Mouse (Mus musculus): ENCODE measurements at regions not wholly inside any gene's neighbourhood (a gene's known extent, or its start where the extent isn't known, plus 50 kb on each side); places are given as distances from the start of the nearest gene placed in this dataset.
A peak's percentile ranks its signal among the peaks of the same experiment; 100 is the strongest.

GRCm38 (mm10) chr1:57573829-57574228, 166.9 kb upstream of the Tyw5 start:
- DNase-seq (ENCODE audit: low spot score in 2 of 2) = no peak

DNA sequence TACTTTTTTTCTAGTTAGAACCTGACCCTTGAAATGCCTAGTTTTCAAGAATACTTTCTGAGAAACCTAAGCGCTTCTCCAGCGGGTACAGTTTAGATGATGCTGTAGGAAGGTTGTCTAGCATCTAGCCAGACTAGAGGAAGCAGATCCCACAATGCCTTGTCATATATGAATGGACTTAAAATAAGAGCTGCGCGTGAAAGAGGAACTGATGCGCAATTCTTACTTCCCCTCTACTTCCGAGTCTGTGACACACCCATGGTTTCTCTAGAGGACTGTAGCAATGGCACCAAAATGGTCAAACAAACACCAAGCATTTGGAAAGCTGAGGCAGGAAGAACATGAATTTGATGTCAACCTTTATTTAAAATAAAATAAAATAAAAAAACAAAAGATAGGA, 167.6 kb upstream of the Tyw5 start:
- DNase-seq (ENCODE audit: low spot score in 2 of 2) = peak; percentile 13 to 35

GRCm38 (mm10) chr1:57576066-57576753, 169.3 kb upstream of the Tyw5 start:
- DNase-seq (ENCODE audit: low spot score in 2 of 2) = peak; percentile 11 to 43

- no peak for DNase-seq (ENCODE audit: low spot score in 2 of 2)
Observed at GRCm38 (mm10) chr1:57579086-57579485, 172.2 kb upstream of the Tyw5 start.

- DNase-seq (ENCODE audit: low spot score in 2 of 2) = no peak
Observed at GRCm38 (mm10) chr1:57593707-57594589, 180.0 kb upstream of the Spats2l start.

- DNase-seq (ENCODE audit: low spot score in 2 of 2) = peak; percentile 22 to 39
Observed at GRCm38 (mm10) chr1:57594815-57595214, 179.1 kb upstream of the Spats2l start.

DNA sequence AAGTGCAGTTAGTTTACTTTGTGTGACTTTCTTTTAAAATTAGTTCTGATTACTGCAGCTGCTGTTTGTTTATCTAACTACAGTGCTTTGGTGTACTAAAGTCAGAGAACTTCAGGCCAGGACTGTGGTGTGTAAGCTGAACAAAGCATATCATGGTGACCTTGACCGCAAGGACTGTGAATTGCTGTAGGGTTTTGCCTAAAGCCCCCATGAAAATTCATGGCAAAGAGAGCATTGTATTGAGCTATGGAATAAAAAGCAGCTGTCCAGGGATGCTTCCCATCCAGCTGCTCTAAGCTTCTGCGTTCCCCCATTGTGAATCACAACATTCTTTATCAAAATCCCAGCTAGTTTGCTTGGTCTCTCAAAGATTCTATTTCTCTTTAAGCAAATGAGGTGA, 173.0 kb upstream of the Spats2l start:
- no peak for DNase-seq (ENCODE audit: low spot score in 2 of 2)

DNA sequence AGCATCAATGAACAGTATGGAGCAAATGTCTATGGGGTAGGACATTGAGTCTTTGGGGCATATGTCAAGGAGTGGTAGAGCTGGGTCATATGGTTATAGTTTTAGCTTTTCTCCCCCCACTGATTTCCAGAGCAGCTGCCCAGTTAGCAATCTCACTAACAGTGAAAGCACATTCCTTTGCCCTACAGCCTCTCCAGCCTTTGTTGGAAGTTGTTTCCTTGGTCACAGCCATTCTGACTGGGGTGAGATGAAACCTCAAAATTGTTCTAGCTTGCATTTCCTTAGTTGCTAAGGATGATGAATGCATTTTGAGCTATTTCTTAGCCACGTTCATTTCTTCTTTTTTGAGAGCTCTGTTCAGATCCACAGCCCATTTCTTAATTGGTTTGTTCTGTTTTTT, 168.4 kb upstream of the Spats2l start:
- no peak for DNase-seq (ENCODE audit: low spot score in 2 of 2)

DNA sequence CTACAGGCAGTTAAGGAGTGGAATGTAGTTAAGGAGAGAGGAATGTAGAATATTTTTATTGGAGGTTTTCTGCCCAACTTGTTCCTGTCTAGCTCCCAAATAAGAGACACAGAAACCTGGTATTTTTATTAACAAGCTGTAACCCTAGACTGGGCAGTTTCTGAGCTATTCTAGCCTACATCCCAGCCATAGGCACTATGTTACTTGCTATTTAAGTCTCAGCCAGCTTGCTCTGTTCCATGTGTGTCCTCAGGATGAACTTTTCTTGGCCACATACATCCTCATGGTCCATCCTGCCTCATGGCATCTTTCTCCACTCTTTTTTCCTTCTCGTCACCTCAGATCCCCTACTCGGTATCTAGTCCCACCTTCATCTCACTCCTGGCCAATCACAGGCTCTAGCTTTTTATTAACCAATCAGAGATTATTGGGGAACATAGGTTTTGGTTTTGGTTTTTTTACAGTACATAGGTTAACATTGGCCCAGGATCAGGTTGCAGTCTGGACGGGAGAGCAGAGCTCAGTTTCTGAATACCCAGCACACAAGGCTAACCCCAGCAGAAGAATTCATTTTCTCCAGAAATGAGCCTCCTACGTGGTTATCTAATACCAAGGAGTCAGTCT, 167.8 kb upstream of the Spats2l start:
- DNase-seq (ENCODE audit: low spot score in 2 of 2) = no peak

- no peak for DNase-seq (ENCODE audit: low spot score in 2 of 2)
Observed at GRCm38 (mm10) chr1:57607026-57607425, 166.9 kb upstream of the Spats2l start.

DNA sequence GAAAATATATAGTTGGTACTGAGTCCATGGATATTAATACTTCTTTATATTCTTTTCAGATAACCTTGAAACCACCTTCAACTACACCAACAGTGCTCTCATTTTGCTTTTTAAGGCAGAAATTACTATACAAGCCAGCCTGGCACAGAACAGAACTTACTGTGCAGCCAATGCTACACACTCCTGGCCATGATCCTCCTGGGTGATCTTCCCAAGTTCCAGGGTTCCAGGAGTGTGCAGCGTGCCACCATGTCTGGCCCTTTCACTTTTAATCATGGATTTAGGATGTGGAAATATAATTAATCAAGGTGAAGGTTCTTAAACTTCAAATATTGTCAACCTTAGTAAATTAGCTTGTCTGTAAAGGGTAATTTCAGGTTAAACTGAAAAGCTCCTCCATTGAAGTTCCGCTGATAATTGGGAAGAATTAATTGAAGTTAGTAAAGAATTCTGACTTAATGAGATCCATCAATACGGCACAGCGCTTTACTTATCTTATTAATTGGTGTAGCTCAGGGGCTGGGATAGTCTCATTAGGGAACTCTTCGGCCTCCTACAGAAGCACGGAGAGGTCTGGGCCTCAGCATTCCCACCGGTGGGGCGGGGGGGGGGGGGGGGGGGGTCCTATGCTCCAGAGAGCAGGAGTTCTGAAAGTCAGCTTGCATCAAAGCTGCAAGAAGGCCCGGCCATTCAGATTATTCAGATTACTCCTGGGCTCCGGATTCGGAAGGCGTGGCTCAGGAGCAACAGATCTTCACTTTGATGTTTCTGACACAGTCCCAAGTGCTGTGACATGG, 166.1 kb upstream of the Spats2l start:
- no peak for DNase-seq (ENCODE audit: low spot score in 2 of 2)

DNA sequence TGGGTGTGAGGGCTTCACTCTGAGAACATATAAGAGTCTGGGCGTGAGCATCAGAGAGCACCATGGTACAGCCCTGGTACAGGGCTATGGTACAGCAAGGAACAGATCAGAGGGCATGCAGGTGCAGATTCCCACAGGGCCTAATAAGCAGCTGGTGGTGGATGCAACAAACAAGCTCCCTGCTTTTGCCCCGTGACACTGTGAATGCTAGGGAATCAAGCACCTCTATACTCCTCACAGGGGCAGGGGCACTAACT, 165.6 kb upstream of the Spats2l start:
- DNase-seq (ENCODE audit: low spot score in 2 of 2) = no peak

DNA sequence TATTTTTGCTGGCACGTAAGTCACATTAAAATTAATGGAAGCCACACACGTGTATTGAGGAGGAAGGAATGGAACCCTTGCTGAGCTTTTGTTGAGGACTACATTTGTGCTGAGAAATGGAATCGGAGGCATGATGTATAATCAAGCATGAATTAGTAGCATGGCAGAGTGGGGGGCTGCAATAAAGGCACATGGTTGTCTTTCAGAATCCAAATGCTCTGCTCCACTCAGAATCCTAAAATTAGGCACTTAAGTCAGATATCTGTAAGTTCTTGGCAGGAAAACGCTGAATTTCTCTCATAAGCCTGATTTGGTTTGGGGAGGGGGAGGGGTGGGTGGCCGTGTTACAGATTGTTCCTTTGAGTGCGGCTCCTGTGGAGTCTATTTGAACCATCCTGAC, 164.7 kb upstream of the Spats2l start:
- no peak for DNase-seq (ENCODE audit: low spot score in 2 of 2)

DNA sequence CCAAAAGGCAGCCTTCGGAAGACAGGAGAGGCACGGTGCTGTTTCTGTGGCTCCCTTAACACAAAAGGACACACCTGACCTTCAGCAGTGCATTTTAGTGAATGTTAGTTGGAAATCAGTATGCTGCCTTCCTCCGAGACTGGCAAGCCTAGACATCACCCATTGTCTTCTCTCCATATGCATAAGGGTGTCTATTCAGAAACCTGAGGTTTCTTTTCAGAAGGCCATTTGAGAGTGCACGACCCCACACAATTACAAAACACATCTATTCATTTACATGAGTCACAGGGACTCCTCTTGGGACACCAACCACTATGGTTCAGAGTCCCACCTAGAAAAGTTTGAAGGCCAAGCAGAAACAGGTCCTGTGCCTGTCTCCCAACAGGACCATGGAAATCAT, 161.8 kb upstream of the Spats2l start:
- DNase-seq (ENCODE audit: low spot score in 2 of 2) = no peak

DNA sequence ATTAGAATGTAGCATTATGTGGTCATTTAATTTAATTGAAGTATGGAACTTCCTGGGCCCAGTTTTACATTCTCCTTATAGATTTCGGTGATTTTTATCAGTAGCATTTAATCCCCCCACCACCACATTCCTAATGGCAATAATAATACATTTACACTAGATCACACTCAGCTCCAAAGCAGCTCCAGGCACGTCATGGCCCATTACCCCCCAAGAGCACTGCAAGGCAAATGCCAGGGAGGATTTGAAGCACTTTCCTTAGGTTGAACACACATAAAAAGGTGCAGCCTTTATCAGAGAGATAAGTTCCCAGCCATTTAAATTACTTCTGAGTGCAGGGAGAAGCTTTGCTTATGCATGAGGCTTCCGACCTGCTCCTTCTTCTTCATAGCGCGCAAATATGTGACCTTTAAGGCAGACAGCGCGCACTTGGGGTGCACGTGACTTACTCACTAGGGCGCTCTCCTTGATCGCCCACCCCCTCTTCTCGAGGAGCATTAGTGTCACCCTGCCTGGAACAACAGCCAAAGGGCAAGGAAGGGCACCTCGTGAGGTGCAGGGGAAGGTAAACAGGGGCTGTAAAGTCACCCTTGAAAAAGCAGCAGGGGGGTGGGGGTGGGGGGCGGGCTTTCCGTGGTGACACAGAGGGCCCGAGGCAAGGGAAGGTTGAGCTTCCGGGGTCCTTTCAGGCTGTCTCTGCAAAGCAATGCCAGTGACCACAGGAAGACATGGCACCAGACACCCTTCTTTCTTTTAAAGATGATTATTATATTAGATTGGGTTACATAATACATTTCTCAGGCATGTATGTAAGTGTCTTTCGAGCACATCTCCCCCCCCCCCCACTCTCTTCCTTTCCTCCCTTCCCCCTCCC, 160.8 kb upstream of the Spats2l start:
- no peak for DNase-seq (ENCODE audit: low spot score in 2 of 2)

GRCm38 (mm10) chr1:57615155-57615554, 158.8 kb upstream of the Spats2l start:
- DNase-seq (ENCODE audit: low spot score in 2 of 2) = no peak

- no peak for DNase-seq (ENCODE audit: low spot score in 2 of 2)
Observed at GRCm38 (mm10) chr1:57617316-57617715, 156.6 kb upstream of the Spats2l start.

DNA sequence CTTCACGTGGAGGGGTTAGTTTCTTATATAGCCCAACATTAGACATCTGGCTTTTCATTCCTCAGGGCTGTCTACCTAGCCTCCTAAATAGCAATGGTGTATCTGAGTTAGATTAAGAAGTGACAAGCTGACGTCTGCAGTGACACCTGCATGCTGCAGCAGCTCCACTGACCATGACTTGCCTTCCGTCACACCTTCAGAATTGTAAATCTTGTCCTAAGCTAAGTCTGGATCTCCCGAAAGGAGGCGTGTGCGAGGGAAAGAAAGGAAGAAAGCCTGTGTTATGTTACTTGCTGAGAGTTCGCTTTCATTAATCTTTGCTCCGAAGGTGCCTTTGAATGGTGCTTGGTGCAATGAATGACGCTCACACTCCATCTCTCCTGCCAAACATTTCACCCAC, 151.4 kb upstream of the Spats2l start:
- DNase-seq (ENCODE audit: low spot score in 2 of 2) = no peak

GRCm38 (mm10) chr1:57633986-57634385, 140.0 kb upstream of the Spats2l start:
- DNase-seq (ENCODE audit: low spot score in 2 of 2) = no peak

GRCm38 (mm10) chr1:57642131-57642530, 131.8 kb upstream of the Spats2l start:
- DNase-seq (ENCODE audit: low spot score in 2 of 2) = no peak

- no peak for DNase-seq (ENCODE audit: low spot score in 2 of 2)
Observed at GRCm38 (mm10) chr1:57643466-57644097, 130.4 kb upstream of the Spats2l start.

Measured in spleen, postnatal 36 days (tissue).